Mouse (Mus musculus): Measurements from ENCODE around the gene Gpr87.

The Gpr87 gene

DNA sequence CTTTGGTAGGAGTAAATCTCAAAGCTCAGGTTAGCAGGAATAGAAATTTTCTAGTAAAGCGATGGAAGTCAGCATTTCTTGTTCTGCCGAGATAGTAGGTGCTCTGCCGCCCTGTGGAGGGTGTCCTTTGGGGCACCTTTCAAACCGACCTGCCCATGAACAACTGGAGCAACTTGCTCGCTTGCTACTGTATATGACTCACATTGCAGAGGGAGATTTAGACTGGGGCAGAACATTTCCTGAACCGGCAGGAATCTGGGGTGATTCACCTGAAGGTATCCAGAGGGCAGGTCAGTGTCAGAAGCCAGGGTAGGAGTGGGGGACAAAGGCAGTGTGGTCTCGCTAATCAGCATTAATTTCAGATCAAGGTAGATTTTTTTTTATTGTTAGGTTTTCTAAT lies at the start of gene Gpr87:
Gene Gpr87 (minus strand): TSS at position 167 of the 400 bp plus-strand sequence.
- DNase-seq (ENCODE audit: low spot score), result no peak

DNA sequence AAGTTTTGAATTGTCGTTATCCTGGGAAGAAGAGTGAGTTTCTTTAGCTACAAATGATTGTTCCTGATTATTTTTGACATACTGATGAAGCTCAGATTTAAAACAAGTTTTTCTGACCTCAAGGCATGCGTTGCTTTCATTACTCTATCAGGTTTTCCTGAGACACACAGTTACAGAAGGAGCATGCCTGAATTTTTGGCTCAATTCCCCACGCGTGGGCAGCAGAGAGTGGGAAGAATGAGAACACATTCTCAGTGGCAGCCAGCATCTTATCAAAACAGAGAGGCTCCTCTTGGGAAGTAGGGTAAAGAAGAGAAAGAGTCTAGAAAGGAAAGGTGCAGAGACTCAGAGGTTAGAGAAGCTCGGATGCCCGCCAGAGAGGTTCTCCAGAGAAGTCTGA lies 48.5 kb upstream of the Gpr87 start:
- DNase-seq (ENCODE audit: low spot score), result peak; percentile 58

GRCm38 (mm10) chr3:59234878-59235277 lies 40.0 kb upstream of the Gpr87 start:
- no peak for DNase-seq (ENCODE audit: low spot score)

GRCm38 (mm10) chr3:59230912-59231311 lies 36.0 kb upstream of the Gpr87 start:
- no peak for DNase-seq (ENCODE audit: low spot score)

DNA sequence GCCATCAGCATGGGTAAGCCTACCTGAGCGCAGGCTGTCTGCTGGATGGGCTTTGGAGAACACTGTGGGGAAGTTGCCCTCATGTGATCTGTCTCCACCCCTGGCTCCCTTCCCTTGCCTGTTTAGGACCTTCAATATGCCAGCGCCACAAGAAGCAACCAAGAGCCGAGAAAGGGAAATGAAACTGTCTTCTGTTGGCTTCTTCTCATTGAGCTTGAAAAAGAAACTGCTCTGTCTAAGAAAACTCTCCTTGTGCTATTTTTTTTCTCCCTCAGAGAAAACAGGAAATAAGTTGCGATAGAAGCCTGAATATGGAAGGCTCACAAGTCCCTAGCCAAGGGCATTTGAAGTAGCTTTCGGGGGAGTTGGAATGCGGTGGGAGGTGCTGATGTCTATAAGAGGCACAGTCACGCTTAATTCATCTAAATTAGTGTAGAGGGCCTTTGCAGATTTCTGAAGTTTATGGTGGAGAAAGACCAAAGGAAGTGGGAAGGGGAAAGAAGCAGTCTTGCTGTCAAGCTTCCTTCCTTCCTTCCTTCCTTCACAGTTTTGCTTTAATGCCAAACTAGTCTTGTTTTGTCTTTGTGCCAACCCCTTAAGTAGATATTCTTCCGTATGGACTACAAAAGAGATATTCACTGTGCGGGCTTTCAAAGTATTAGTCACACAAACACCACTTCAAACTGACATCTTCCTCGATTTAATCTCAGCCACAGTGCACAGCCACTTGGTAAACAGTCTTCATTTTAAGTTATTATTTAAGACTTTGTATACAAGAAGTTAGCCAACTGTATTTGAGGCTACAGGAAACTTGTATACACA lies 34.0 kb upstream of the Gpr87 start:
- no peak for DNase-seq (ENCODE audit: low spot score)

DNA sequence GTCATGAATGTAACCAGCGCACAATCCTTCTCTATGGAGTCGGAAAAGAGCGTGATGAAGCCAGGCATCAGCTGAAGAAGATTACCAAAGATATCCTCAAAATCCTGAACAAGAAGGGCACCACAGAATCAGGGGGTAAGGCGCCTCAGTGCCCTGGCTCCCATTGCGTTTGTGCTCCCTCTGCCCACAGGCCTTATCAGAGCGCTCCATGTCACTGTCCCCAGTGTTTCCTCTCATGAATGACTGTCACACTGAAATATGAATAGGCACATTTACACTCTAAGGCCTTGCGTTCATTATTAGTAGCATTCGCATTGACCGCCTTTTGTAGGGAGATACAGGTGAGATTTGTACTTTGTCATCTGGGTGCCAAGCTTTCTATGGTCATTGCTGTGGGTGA lies 32.8 kb upstream of the Gpr87 start:
- DNase-seq (ENCODE audit: low spot score), result no peak

DNA sequence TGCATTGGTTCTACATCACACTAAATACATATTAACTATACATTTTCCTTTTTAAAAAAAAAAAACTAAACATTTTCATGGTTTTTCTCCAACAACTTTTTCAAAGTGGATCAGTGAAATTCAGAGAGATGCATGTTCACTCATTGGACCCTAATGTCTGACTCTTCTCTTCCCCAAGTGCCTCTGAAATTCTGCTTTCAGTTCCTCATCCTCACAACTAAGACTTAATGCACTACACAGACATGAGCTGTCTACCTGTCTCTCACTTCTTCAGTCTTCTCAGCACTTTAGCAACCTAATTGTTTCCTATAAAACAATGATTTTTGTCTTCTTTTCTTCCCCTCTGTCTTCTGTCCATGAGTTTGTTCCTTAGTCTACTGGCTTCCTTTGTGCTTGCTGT lies 30.5 kb upstream of the Gpr87 start:
- no peak for DNase-seq (ENCODE audit: low spot score)

DNA sequence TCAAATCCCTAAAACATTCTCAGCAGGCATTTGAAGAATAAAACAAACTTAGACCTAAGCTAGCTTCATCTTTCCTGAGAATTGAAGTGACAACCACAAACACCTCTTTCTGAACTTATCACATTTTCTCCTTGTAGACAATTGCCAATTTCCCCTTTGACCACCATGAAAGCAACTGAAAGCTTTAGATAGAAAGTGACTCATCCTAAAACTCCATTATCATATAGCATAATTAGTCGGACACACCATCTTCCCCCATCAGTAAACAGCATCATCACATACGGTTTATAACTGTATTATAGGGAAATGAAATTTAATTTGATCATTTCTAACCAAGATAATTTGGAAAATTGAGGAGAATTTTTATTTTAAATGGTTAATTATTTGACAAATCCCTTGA lies 27.4 kb upstream of the Gpr87 start:
- no peak for DNase-seq (ENCODE audit: low spot score)

DNA sequence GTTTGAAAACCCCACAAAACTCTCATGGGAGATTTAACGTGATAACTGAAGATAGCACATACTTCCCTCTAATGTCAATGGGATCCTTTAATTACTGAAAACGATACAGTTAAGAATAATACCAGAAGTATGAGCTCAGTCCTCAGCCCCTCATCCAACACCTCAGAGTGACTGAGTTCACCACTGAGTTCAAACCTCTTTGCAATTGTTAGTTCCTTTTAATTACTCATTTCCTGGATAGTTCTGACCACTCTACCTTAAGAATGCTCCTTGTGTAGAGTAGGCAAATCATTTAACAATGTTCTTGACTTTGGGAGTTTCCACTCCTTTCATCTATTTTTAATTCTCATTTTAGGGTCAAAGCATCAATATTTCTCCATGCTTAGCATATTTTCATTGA lies 24.4 kb upstream of the Gpr87 start:
- DNase-seq (ENCODE audit: low spot score), result no peak

- no peak for DNase-seq (ENCODE audit: low spot score)
These were observed 22.3 kb upstream of the Gpr87 start for GRCm38 (mm10) chr3:59217211-59217610.

GRCm38 (mm10) chr3:59212404-59212803 lies 17.5 kb upstream of the Gpr87 start:
- no peak for DNase-seq (ENCODE audit: low spot score)

- no peak for DNase-seq (ENCODE audit: low spot score)
These were observed 16.9 kb upstream of the Gpr87 start for GRCm38 (mm10) chr3:59211784-59212183.

DNA sequence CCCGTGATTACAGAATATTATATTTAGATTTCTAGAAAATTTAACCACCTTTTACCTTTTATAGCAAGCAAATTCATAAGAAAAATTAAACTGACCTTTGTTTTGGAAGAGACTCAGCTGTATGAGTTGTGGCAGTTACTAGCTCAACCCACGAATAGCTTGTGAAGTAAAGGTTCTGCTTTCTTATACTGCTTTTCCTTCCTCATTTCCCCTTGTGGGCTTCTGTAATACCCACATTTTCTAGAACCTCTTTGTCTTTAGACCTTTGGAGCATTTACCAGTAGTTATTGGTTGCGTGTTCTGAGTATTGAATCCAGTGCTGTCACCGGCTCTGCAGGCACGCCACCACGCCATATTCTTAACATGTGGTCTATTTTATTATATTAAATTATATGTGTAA lies 15.8 kb upstream of the Gpr87 start, which contains the start of gene P2ry13:
Gene P2ry13 (minus strand): TSS at position 156 of the 400 bp plus-strand sequence.
- no peak for DNase-seq (ENCODE audit: low spot score)

DNA sequence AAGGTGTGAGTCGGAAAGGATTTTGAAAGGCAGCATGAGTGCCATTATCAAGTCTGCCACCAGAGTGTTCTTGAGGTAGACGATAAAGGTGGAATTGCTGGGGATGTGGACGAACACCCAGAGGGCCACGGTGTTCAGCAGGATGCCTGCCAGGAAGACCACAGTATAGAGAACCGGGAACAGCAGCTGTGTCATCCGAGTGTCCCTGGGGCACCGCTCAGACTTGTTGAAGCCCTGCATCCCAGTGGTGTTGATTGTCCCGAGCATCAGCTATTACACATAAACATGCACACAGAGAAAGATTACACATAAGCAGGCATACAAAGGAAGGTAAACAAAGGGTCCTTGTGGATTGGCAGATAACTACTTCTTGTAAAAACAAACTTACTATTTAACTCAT lies 15.2 kb upstream of the Gpr87 start:
- DNase-seq (ENCODE audit: low spot score), result no peak

- peak; percentile 70 for DNase-seq (ENCODE audit: low spot score)
These were observed 14.0 kb upstream of the Gpr87 start for GRCm38 (mm10) chr3:59208650-59209548.

- no peak for DNase-seq (ENCODE audit: low spot score)
These were observed 11.0 kb upstream of the Gpr87 start for GRCm38 (mm10) chr3:59205941-59206340.

GRCm38 (mm10) chr3:59204719-59205503 lies 10.0 kb upstream of the Gpr87 start:
- DNase-seq (ENCODE audit: low spot score), result no peak

DNA sequence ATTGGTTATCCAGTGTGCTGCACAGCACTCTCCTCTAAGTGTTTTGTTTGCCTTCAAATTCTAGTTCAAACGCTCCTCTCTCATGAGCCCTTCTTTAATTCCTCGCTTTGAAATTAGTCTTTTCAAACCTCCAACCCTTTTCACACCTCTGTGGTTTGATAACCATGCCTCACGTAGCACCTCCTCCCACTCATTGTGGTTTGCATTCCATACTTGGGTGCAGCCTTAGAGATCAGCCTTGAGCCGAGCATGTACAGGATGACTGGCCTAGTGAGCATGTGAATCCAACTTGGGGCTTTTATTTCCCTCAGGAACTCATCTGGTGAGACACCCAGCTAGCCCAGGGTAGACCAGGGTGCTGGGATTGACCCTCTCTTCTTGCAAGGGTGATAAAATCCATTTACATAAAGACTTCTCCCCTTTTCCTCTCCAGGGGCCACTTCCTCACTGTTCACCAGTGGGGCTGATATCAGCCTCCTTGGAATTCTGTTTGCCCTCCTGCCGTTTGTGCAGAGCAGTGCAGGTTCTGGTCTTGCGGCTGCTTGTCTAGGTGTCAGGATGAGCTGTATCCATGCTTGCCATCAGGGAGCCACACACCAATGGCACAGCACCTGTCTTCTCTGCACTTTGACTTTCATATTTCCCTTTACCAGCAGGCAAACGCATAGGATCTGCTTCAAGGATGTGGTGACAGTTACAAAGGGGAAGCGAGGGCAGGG lies 9.1 kb upstream of the Gpr87 start:
- no peak for DNase-seq (ENCODE audit: low spot score)

DNA sequence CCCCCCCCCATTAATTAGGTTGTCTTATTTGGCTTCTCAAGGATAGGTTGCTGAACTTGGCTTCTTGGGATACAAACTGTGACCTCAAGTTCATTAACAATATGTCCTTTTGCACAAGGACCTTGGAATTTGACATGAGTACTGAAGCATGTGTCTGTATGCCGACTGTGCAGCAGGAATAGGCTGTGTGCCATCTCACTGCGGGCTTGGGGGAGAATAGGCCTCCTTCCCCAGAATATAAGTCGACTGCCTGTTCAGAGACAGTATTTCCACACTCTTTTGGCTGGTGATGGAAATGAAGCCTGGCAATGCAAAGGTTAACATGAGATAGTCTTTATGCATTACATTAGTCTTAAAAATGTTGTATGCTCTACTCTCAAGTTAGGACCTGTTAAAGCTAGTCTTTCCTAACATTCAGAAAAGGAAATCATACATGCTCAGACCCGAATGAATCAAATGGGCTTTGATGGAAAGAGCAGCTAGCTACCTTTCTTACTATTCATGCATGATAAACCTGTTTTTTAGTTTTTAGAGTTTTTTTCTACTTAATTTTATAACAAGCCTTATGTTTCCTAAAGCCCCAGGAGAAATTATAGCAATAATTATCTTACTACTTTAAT lies 2.5 kb upstream of the Gpr87 start:
- no peak for DNase-seq (ENCODE audit: low spot score)

- no peak for DNase-seq (ENCODE audit: low spot score)
These were observed 805 bp downstream of the Gpr87 start for GRCm38 (mm10) chr3:59194099-59194498.

DNA sequence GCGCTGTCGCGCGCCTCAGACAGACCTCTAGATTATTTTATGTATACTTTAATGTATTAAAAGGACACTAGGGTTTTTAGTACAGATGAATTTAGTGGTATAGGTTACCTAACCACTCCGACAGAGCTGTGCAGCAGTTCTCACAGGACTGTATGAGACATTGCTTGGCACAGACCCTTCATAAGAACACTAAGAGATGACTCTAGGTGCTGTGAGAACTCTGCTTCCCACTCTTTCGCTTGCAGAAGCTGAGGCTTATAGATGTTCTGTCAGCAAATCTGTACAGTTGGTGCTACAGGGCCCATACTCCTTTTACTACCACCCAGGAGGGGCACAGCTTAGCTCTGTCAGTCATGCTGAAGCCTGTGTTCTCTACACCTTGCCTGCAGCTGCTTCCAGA lies 3.2 kb downstream of the Gpr87 start:
- no peak for DNase-seq (ENCODE audit: low spot score)

Data from left cerebral cortex, adult 11 months (tissue).